Mouse (Mus musculus) layer of hippocampus, adult 2 months (tissue): Measurements from ENCODE around the gene Clmn. TPM values are rescaled to one million over a fixed set of nuclear protein-coding genes. Genes with fewer than 3 reads are reported as not detected.

Experiments used
- DNase-seq, 2 experiments: peaks; one replicate each; pipeline ENCODE4 v3.0.0; 2022; ENCODE audit warnings: low spot score in 2 of 2
- H3K27ac ChIP-seq: fragments of 200-600 bp; 2 replicates; pipeline ENCODE4 v1.8.1; 2022
- H3K4me3 ChIP-seq: fragments of 200-600 bp; 2 replicates; pipeline ENCODE4 v1.8.1; 2022; ENCODE audit warnings: mild to moderate bottlenecking
- CTCF ChIP-seq: fragments of 200-600 bp; conservative IDR thresholded peaks from 2 replicates; pipeline ENCODE4 v1.8.1; 2022; ENCODE audit warnings: antibody characterized with exemption, mild to moderate bottlenecking, moderate library complexity
- long read RNA-seq, 2 experiments: library from polyadenylated mRNA; stranded (forward); transcript quantifications; one replicate each; pipeline ENCODE4 v2.0.0; 2021; ENCODE audit warnings: borderline mapping rate in 2 of 2
- total RNA-seq, 2 experiments: library from RNA; stranded (reverse); gene quantifications; 2 replicates each; pipeline ENCODE4 v1.2.3; 2021

Gene Clmn
- 100 to 1,000 TPM; 103 to 108 TPM for total RNA-seq
- long read RNA-seq, experiment 1, full-length matches to known transcripts: 3 of 25 reads
- long read RNA-seq, experiment 1, partial matches to known transcripts: 1 of 25 reads
- long read RNA-seq, experiment 1, other reads (novel, unspliced or antisense): 21 of 25 reads
- long read RNA-seq, experiment 2, full-length matches to known transcripts: 1 of 30 reads
- long read RNA-seq, experiment 2, partial matches to known transcripts: 2 of 30 reads
- long read RNA-seq, experiment 2, other reads (novel, unspliced or antisense): 27 of 30 reads

GRCm38 (mm10) chr12:104864439-104865165 lies at the start of gene Clmn:
TSS of gene Clmn (minus strand) at chr12:104865076.
- H3K27ac ChIP-seq: peak within 1 kb of the TSS; percentile 99
- H3K4me3 ChIP-seq: peak within 1 kb of the TSS; percentile 87
- DNase-seq: peak in 1 of 2 experiments; percentile 64
- 0 out of 2 replicates have a peak, but pooled peaks have one; percentile 3 for TF ChIP-seq CTCF

GRCm38 (mm10) chr12:104912990-104913389 lies 48.1 kb upstream of the Clmn start:
- Histone ChIP-seq H3K27ac (peak overlapping the region; percentile 83), H3K4me3 (no peak overlapping the region)
- DNase-seq: no peak
- TF ChIP-seq CTCF: no peak

GRCm38 (mm10) chr12:104912281-104912933 lies 47.5 kb upstream of the Clmn start:
- peak overlapping the region; percentile 83 for H3K27ac ChIP-seq
- no peak overlapping the region for H3K4me3 ChIP-seq
- no peak for TF ChIP-seq CTCF
- peak; percentile 55 to 83 for DNase-seq

GRCm38 (mm10) chr12:104909750-104910149 lies 44.9 kb upstream of the Clmn start:
- DNase-seq: no peak
- H3K4me3 ChIP-seq: no peak overlapping the region
- no peak for TF ChIP-seq CTCF
- H3K27ac ChIP-seq: no peak overlapping the region

GRCm38 (mm10) chr12:104908986-104909385 lies 44.1 kb upstream of the Clmn start:
- H3K27ac ChIP-seq: no peak overlapping the region
- no peak for TF ChIP-seq CTCF
- no peak overlapping the region for H3K4me3 ChIP-seq
- no peak for DNase-seq

- H3K27ac ChIP-seq: no peak overlapping the region
- no peak for TF ChIP-seq CTCF
- no peak for DNase-seq
- no peak overlapping the region for H3K4me3 ChIP-seq
Observed at GRCm38 (mm10) chr12:104908024-104908781, 43.3 kb upstream of the Clmn start.

- no peak for DNase-seq
- Histone ChIP-seq H3K27ac (no peak overlapping the region), H3K4me3 (no peak overlapping the region)
- no peak for TF ChIP-seq CTCF
Observed at GRCm38 (mm10) chr12:104907133-104907532, 42.3 kb upstream of the Clmn start.

GRCm38 (mm10) chr12:104904138-104904537 lies 39.3 kb upstream of the Clmn start:
- Histone ChIP-seq H3K27ac (no peak overlapping the region), H3K4me3 (no peak overlapping the region)
- DNase-seq: no peak
- no peak for TF ChIP-seq CTCF

- TF ChIP-seq CTCF: no peak
- Histone ChIP-seq H3K4me3 (no peak overlapping the region), H3K27ac (no peak overlapping the region; the same call in 1 of the 2 replicates)
- no peak for DNase-seq
Observed at GRCm38 (mm10) chr12:104902392-104903053, 37.6 kb upstream of the Clmn start.

- no peak for DNase-seq
- Histone ChIP-seq H3K27ac (peak overlapping the region; percentile 54), H3K4me3 (no peak overlapping the region)
- TF ChIP-seq CTCF: no peak
Observed at GRCm38 (mm10) chr12:104901320-104901719, 36.4 kb upstream of the Clmn start.

- H3K27ac ChIP-seq: no peak overlapping the region
- no peak for TF ChIP-seq CTCF
- no peak overlapping the region for H3K4me3 ChIP-seq
- DNase-seq: no peak
Observed at GRCm38 (mm10) chr12:104899835-104900234, 35.0 kb upstream of the Clmn start.

GRCm38 (mm10) chr12:104899161-104899560 lies 34.3 kb upstream of the Clmn start:
- DNase-seq: no peak
- Histone ChIP-seq H3K27ac (0 out of 2 replicates have a peak overlapping the region, but pooled peaks have one; percentile 23), H3K4me3 (no peak overlapping the region)
- no peak for TF ChIP-seq CTCF
